Mouse (Mus musculus) left cerebral cortex, adult 2 months (tissue): ENCODE measurements around the gene Hck. TPM values are rescaled to one million over a fixed set of nuclear protein-coding genes. Genes with fewer than 3 reads are reported as not detected.
A peak's percentile ranks its signal among the peaks of the same experiment; 100 is the strongest.

Experiments
- DNase-seq, 2 experiments: peaks; one replicate each; pipeline ENCODE4 v3.0.0; 2021 to 2022; ENCODE audit warnings: low spot score in 2 of 2, mixed read lengths in 1 of 2; ENCODE audit errors: extremely low spot score in 1 of 2
- H3K27ac ChIP-seq: fragments of 200-600 bp; 2 replicates; pipeline ENCODE4 v1.8.1; 2022
- H3K4me3 ChIP-seq: fragments of 200-600 bp; 2 replicates; pipeline ENCODE4 v1.8.1; 2022
- CTCF ChIP-seq: fragments of 200-600 bp; IDR thresholded peaks from 2 replicates; pipeline ENCODE4 v1.8.1; 2022; ENCODE audit warnings: antibody characterized with exemption, mild to moderate bottlenecking, moderate library complexity
- intact Hi-C: fragments of 180-260 bp; cut with DNase I; formaldehyde crosslinking; loops from one replicate; pipeline ENCODE4 v1.15.1; 2025
- total RNA-seq, 2 experiments: library from RNA; stranded (reverse); gene quantifications; 2 replicates each; pipeline ENCODE4 v1.2.3; 2021

Gene Hck
- total RNA-seq, 2 experiments from 2014 or later, result 2.0 to 2.1 TPM

DNA sequence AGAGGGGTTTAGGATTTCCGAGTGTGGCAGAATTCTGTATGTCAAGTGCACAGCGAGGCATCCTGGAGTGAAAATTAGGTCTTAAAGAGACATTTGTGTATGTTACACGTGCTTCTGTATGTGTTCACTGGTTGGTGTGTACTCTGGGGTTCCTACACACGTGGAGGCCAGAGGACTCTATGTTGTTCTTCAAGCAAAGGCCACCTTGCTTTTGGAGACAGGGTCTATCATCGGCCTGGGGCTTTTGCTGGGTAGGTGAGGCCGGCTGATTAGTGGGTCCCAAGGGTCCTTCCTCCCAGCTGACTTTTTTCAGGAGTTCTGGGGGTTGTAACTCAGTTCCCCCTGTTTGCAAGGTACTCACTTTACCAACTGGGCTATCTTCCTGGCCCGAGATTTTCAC lies 1.3 kb downstream of the Hck start:
- TF ChIP-seq CTCF, result no peak
- Histone ChIP-seq H3K27ac (no peak overlapping the region), H3K4me3 (no peak overlapping the region)
- no peak for DNase-seq
- intact Hi-C loops, result no loop called here

- intact Hi-C loops, result no loop called here
- Histone ChIP-seq H3K27ac (no peak overlapping the region), H3K4me3 (no peak overlapping the region)
- no peak for DNase-seq
- TF ChIP-seq CTCF, result no peak
Observed at GRCm38 (mm10) chr2:153111298-153111697, 3.0 kb downstream of the Hck start.

GRCm38 (mm10) chr2:153115679-153116081 lies 7.4 kb downstream of the Hck start:
- intact Hi-C loops, result no loop called here
- DNase-seq, result no peak
- no peak for TF ChIP-seq CTCF
- no peak overlapping the region for H3K4me3 ChIP-seq
- H3K27ac ChIP-seq, result no peak overlapping the region

- intact Hi-C loops, result no loop called here
- Histone ChIP-seq H3K27ac (no peak overlapping the region), H3K4me3 (no peak overlapping the region)
- no peak for TF ChIP-seq CTCF
- DNase-seq, result no peak
Observed at GRCm38 (mm10) chr2:153117051-153117486, 8.8 kb downstream of the Hck start.

- Histone ChIP-seq H3K27ac (no peak overlapping the region), H3K4me3 (no peak overlapping the region)
- intact Hi-C loops, result no loop called here
- DNase-seq, result no peak
- no peak for TF ChIP-seq CTCF
Observed at GRCm38 (mm10) chr2:153119488-153119887, 11.2 kb downstream of the Hck start.

DNA sequence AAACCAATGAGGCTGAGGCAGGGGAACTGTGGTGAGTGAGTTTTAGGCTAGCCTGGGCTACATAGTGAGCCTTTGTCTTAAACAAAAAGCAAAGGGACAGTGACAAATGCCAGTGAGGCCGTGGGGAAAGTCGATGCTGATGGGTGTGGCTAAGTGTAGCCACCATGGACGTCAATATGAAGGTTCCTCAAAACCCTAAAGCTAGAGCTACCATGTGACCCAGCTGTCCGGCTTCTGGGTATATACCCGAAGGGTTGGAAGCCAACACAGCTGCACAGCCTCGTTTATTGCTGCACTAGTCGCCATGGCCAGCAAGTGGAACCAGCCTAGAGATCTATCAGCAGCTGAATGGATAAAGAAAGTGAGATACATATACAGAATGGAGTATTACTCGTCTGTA lies 11.9 kb downstream of the Hck start:
- no peak for TF ChIP-seq CTCF
- Histone ChIP-seq H3K4me3 (no peak overlapping the region), H3K27ac (no peak overlapping the region)
- intact Hi-C loops, result no loop called here
- no peak for DNase-seq

GRCm38 (mm10) chr2:153121821-153122615 lies 13.8 kb downstream of the Hck start:
- intact Hi-C loops, result no loop called here
- no peak overlapping the region for H3K27ac ChIP-seq
- TF ChIP-seq CTCF, result no peak

GRCm38 (mm10) chr2:153122701-153123100 lies 14.4 kb downstream of the Hck start:
- TF ChIP-seq CTCF, result no peak
- no peak for DNase-seq
- Histone ChIP-seq H3K27ac (no peak overlapping the region), H3K4me3 (no peak overlapping the region)
- intact Hi-C loops, result no loop called here

More at GRCm38 (mm10) chr2:153121821-153122615, 13.8 kb downstream of the Hck start:
- no peak for DNase-seq
- H3K4me3 ChIP-seq, result no peak overlapping the region

DNA sequence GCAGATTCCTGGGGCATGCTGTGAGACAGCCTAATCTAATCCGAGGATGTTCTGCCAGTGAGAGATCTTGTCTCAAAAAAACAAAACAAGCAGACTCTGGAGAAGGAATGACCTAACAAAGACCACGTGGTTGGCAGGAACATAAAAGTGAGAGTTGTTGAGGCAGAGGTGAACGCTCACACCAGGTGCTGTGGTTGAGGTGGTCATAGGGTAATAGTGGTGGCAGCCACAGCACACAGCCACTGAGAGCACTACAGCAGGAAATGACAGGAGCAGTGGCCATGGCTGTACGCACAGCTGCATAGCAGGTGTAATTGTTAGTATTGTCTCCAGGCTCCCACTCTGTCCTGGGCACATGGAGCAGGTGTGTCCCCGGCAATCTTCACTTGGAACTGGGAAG lies 17.6 kb downstream of the Hck start:
- intact Hi-C loops, result loop anchor here (5.0 kb wide), 1 partner anchor 39 kb away; no protein-coding TSS in a partner anchor
- no peak overlapping the region for H3K27ac ChIP-seq
- DNase-seq, result no peak
- no peak overlapping the region for H3K4me3 ChIP-seq
- no peak for TF ChIP-seq CTCF

GRCm38 (mm10) chr2:153131019-153131418 lies 22.8 kb downstream of the Hck start:
- Histone ChIP-seq H3K27ac (no peak overlapping the region), H3K4me3 (no peak overlapping the region)
- TF ChIP-seq CTCF, result peak; percentile 40
- intact Hi-C loops, result no loop called here
- DNase-seq, result no peak

GRCm38 (mm10) chr2:153134237-153134636 lies 26.0 kb downstream of the Hck start:
- Histone ChIP-seq H3K27ac (no peak overlapping the region), H3K4me3 (no peak overlapping the region)
- no peak for DNase-seq
- intact Hi-C loops, result no loop called here
- TF ChIP-seq CTCF, result no peak; the same call in 1 of the 2 replicates

GRCm38 (mm10) chr2:153136211-153136610 lies 27.9 kb downstream of the Hck start:
- DNase-seq, result no peak
- intact Hi-C loops, result no loop called here
- no peak overlapping the region for H3K4me3 ChIP-seq
- no peak overlapping the region for H3K27ac ChIP-seq
- no peak for TF ChIP-seq CTCF

DNA sequence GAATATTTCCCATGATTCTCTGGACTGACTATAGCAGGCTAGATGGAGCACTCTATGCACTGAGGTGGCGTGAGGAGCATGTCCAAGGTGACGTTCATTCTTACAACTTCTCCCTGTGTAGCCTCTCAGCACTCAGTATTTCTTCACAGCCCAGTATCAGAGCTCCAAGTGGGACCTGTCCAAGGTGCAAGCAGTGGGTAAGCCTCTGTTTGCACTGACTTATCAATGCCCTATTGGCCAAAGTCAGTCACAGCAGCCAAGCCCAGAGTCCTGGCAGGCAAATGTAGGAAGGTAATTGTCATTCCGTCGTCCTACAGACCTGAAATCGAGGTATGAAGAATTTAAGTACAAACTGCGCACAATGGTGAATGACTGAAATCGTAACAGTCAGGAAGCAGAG lies 30.9 kb downstream of the Hck start:
- TF ChIP-seq CTCF, result no peak
- intact Hi-C loops, result no loop called here
- H3K27ac ChIP-seq, result no peak overlapping the region
- DNase-seq, result no peak
- H3K4me3 ChIP-seq, result no peak overlapping the region
